Mouse (Mus musculus): ENCODE results near the gene Inpp4a.

GRCm38 (mm10) chr1:37378095-37378494, 78.4 kb downstream of the Inpp4a start:
- no peak for TF ChIP-seq CHD2 (IDR thresholded peaks at IDR 0.05; ENCODE audit: low read depth, low read length)
- no peak for TF ChIP-seq HCFC1 (IDR thresholded peaks at IDR 0.05; ENCODE audit: borderline replicate concordance, insufficient read depth, low read length)
- no peak for TF ChIP-seq ZNF384 (IDR thresholded peaks at IDR 0.05; ENCODE audit: low read depth, low read length)
